Mouse (Mus musculus) hematopoietic stem cell, adult 5-6 weeks (primary cell): Measurements from ENCODE around the gene Hils1. TPM values are rescaled to one million over a fixed set of nuclear protein-coding genes. Genes with fewer than 3 reads are reported as not detected.

ENCODE experiments used
- ATAC-seq, 2 experiments: fragments of 125-278 bp in 1 of 2; replicated peaks in 1 of 2; 2 replicates each; pipeline ENCODE4 v1.8.0; 2016 to 2017; ENCODE audit warnings: inconsistent platforms in 2 of 2, mild to moderate bottlenecking in 2 of 2, moderate number of reproducible peaks in 2 of 2, low read depth in 1 of 2, moderate TSS enrichment in 1 of 2; ENCODE audit not compliant: low FRiP score in 2 of 2, poor library complexity in 2 of 2, severe bottlenecking in 2 of 2, insufficient read depth in 1 of 2, low TSS enrichment in 1 of 2
- total RNA-seq: library from RNA; stranded (forward); fragments of 172-1452, 232-1000 nt; gene quantifications from 2 replicates; pipeline ENCODE4 v1.2.3, GENCODE M21; 2017

The Hils1 gene
- total RNA-seq, 1 experiment from 2014 or later = not detected

DNA sequence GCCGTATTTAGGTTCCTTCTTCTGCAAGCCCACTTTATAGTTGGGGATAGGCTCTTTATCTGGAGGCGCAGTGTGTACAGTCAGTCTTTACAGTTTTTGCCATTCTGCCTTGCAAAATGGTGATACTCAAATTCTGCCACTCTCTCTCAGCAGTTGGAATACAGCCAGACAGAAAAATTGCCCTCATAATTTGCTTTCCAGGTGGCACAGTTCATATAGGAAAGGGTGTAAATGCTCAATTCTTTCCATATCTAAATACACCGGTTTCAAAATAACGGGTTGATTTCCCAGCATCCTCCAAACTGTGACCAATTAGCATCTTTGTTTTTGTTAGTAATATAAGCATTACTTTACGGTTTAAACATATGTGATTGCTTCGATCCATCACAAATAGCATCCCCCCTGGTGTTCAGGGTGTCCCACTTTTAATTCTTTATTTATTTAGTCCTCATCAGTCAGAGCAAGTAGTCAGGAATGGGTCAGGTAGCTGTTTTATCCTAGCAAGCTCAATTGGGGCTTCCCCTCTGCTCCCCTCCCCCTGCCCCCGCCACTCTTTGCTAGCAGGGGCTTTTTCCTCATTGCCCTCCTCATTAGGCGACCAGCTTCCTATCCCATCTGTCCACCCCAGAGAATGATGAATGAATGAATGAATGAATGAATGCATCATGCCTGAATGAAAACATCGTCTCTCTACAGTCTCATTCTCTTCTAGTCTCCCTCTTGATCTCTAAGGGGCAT lies 11.0 kb downstream of the Hils1 start:
- no peak for ATAC-seq

DNA sequence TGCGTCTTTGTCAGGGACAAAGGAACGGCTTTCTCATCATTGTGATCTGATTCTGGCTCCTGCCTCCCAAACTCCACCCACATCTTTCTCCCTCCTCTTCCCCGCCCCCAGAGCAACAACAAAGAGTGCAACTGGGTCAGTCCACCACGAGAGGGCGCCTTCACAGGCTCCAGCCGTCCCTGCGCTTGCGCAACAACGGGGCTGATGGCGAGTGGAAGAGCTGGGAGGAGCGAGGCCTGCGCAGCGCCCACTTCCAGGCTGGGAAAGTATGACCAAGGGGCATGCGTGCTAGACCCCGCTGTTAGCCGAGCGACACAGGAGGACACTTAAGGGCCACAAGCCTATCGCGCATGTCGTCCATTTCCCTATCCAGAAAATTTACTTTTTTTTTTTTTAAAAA lies 11.6 kb downstream of the Hils1 start:
- peak; percentile 98 to 99 for ATAC-seq

DNA sequence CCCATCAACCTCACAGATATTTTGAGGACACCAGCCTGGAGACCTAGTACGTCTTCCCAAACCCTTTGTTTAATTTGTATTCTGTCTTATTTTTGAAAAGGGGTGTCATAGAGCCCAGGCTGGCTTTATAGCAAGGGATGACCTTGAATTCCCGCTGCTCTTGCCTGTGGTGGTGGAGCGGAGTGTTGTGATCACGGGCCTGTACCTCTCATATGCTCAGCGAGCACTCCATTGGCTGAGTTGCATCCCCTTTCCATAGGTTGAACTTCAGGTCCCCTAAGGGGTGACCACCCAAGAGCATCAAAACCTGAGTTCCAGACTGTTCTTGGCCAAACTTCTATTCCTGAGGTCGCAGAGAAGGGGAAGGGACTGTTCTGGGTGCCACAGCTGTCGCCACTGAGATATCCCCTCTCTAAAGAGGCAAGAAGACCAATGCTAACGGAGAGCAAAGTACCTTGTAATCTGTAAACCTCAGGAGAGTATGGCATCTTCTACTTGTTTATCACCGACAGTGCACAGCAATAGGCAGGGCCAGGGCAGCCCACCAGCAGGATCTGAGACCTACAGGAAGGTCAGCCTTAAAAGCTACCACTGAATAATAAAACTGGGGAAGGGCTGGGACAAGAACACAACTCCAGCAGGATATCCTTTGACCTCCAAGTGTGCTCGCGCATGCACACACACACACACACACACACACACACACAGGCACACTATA lies 12.2 kb downstream of the Hils1 start:
- no peak for ATAC-seq

DNA sequence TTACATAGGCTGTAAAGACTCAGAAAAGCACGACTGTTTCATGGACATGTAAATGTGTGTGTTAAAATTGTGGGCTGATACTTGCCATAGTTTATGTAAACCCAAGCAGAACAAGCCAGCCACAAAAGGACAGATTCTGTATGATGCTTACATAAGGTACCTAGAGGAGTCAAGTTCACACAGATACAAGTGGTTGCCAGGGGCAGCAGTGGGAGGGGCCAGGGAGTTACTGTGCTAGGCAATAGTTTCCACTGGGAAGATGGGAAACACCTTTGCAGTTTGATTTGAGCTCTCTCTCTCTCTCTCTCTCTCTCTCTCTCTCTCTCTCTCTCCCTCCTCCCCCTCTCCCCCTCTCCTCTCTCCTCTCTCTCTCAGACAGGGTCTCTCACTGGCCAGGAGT lies 17.7 kb downstream of the Hils1 start:
- no peak for ATAC-seq

DNA sequence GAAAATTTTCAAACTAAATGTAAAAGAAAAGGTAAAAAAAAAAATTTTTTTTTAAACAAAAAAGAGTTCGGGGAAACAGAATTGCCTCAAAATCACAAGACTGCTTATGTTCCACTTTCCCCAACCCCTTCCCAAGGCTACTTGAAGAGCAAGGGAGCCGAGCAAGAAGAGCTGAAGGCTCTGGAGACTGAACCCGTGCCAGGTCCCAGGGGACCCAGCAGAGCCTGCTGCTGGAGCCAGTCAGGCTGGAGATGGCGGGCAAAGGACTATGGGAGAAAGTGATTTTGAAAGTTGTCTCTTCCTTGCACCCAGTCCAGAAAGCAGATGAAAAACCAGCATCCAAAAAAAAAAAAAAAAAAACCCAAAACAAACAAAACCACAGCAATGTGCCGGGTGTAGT lies 18.4 kb downstream of the Hils1 start:
- no peak for ATAC-seq

DNA sequence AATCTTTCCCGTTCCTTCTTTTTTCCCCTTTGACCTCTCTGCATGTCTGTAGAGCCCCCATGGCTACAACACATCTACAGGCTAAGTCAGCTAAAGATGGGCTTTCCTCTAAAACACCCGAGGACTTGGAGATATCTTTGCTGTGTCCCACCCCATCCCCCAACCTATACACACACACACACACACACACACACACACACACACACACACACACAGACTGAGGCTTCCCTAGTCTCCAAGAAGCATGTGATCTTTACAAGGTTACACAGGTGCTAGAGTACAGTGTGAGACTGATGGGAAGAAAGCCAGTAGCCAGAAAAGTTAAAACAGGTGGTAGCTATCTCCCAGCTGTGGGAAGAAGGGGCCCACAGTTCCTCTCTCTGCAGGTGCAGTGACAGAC lies 19.0 kb downstream of the Hils1 start:
- ATAC-seq = no peak

DNA sequence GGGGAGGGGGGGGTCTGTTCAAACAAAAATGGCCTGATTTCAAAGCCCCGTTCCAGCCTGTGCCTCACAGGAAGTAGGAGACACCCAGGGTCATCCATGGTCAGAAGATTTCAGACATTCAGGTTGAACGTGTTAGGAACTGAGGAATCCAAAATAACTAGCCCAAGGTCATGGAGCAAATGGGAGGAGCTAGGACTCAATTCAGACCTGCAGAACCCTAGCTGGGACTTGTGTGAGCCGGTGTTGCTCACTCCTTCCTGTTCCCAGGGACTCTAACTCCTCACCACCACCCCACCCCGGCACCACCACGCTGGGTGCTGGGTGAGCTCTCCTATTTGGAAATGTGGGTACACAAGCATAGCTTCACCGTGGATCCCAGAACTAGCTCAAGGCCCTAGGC lies 19.9 kb downstream of the Hils1 start:
- ATAC-seq = no peak

DNA sequence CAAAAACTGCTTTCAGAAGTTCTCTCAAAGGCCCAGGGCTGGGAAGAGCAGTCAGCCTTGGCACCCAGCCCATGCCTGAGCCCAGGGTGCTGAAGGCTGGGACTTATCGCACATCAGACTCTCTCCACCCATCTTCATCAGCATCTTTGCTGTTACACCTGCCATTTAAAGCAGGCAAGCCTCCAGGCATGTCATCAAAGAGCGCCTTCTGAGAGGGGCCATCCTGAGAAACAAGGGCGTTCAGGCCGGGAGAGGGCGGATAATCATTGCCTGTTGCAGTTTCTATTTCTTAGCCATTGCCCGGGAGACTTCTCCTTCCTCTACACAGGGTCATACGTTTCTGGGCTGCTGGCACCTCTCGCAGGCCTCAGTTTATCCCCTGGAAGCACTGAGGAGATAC lies 20.5 kb downstream of the Hils1 start:
- ATAC-seq = no peak

DNA sequence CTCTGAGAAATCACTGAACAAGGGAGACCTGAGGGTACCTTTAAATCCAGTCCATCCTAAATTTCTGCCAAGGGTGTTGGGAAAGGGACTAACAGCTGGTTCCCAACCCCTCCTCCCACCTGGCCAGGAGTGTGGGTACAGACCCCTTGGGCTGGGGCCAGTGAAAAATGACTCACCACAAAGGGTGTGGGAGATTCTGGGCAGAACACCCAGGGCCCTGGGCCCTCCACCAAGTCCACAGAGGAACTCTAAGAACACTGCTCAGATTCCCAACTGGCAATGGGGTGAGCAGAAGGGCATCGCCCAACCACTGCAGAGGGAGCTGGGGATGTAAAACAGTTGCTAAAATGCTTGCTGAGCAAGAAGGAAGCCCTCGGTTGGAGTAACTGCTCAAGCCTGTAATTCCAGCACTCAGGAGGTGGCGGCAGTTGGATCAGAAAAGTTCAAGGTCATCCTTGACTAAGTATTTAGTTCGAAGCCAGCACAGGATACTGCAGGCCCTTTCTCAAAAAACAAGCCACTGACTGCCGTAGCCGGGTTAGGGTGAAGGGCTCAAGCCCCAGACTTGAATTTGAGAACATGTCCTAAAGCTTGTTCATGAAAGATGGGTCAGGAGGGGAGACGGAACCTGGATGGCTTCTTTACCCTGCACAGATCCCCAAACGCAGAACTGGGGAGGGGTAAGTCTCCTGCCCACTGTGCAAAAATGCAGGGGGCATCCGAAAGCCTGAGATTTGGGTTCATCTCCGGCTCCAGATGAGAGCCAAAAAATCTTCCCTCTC lies 21.6 kb downstream of the Hils1 start:
- no peak for ATAC-seq

DNA sequence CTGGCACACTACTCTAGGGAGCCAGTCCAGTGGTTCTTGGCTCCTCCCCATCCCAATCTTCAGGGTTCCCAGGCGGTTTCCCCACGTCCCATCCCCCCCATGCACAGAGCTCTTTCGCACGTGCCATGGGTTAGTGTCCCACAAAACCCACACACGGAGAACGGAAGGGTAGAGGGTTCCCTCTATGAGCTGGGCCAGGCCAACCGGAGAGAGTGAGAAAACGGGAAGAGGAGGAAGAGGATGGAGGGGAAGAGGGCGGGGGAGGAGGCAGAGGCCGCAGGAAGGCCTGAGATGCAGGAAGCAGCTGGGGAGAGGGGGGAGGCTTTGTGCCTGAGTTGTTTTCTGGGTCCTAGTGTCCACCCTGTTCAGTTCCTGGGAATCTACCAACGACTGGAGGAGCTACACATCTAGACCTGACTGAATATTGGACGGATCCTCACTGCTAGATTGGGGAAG lies 22.2 kb downstream of the Hils1 start:
- peak; percentile 52 to 63 for ATAC-seq

DNA sequence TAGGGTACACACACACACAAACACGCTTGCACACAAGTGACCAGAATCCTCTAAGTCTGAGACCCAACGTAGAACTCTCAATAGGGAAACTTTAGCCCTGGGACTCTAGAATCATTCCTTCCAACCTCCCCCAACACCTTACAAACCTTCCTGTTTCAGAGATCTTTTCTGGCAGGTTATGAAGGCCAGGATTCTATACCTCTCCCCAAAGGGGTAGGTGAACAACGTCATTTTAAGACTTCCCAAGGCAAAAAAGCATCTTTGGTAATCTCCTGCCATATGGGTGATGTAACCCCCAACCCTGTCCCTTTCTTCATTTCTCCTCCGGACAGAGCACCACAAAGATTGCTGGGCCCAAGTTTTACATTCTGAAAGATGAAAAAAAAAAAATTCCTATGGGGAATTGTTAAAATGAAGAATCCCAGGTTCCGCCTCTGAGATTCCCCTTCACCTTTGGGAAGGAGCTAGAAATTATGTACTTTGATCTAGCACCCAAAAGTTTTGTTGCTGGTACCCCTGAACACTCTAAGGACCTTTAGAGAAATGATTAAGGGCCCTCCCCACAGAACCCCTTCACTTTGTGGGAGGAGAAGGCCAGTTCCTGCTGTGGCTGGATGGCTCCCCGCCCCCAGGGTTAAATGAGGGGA lies 22.8 kb downstream of the Hils1 start:
- ATAC-seq = no peak

DNA sequence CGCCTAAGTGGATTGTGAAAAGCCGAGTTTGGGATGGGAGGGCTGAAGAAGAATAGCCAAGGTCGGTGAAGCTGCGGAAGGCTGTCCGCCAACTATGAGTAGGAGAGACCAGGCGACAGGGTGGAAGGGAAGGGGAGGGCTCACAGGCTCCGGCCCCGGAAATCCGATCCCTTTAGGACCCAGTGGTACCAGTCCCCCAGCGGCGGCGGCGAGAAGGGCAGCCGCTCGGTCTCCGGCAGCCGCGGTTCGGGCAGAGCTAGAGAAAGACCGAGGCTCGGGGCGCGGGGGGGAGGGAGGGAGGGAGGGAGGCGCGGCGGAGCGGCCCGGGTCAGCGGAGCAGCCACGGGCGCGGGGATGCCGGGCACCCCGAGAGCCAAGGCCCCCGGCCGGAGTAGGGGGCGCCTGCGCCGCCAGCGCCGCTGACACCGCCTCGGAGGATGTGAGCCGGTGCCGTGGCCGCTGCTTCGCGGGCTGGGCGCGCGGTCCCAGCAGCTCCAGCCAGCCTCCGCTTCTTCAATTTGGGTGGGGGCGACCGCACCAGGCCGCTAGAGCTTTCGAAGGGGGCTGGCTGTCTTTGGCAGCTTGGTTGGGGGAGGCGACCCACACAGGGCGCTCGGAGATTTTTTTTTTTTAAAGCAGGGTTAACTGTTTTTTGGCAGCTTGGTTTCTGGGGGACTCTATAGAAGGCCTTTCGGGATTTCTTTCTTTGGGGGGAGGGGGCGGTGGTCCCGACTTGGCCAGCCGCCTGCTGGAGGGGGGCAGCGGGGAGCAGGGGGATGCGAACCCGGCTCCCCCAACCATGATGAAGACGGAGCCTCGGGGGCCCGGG lies 23.6 kb downstream of the Hils1 start, which contains the start of gene Ppp1r9b:
TSS of gene Ppp1r9b (plus strand) at position 287 of the 829 bp plus-strand sequence.
- peak; percentile 66 to 71 for ATAC-seq

DNA sequence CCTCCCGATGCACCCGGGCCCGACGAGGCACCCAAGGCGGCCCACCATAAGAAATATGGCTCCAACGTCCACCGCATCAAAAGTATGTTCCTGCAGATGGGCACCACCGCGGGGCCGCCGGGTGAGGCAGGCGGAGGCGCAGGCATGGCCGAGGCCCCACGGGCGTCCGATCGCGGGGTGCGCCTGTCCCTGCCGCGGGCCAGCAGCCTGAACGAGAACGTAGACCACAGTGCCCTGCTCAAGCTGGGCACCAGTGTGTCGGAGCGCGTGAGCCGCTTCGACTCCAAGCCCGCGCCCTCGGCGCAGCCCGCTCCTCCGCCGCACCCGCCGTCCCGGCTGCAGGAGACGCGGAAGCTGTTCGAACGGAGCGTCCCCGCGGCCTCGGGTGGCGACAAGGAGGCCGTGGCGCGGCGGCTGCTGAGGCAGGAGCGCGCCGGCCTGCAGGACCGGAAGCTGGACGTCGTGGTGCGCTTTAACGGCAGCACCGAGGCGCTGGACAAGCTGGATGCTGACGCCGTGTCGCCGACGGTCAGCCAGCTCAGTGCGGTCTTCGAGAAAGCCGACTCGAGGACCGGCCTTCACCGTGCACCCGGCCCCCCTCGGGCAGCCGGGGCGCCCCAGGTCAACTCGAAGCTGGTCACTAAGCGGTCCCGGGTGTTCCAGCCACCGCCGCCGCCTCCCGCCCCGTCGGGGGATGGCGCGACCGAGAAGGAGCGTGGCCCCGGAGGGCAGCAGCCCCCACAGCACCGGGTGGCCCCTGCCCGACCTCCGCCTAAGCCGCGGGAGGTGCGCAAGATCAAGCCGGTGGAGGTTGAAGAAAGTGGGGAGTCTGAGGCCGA lies 24.5 kb downstream of the Hils1 start:
- no peak for ATAC-seq

DNA sequence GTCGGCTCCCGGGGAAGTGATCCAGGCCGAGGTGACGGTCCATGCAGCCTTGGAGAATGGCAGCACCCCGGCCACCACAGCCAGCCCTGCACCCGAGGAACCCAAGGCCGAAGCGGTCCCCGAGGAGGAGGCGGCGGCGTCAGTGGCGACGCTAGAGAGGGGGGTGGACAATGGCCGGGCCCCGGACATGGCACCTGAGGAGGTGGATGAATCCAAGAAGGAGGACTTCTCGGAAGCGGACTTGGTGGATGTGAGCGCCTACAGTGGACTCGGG lies 25.0 kb downstream of the Hils1 start:
- ATAC-seq = no peak

DNA sequence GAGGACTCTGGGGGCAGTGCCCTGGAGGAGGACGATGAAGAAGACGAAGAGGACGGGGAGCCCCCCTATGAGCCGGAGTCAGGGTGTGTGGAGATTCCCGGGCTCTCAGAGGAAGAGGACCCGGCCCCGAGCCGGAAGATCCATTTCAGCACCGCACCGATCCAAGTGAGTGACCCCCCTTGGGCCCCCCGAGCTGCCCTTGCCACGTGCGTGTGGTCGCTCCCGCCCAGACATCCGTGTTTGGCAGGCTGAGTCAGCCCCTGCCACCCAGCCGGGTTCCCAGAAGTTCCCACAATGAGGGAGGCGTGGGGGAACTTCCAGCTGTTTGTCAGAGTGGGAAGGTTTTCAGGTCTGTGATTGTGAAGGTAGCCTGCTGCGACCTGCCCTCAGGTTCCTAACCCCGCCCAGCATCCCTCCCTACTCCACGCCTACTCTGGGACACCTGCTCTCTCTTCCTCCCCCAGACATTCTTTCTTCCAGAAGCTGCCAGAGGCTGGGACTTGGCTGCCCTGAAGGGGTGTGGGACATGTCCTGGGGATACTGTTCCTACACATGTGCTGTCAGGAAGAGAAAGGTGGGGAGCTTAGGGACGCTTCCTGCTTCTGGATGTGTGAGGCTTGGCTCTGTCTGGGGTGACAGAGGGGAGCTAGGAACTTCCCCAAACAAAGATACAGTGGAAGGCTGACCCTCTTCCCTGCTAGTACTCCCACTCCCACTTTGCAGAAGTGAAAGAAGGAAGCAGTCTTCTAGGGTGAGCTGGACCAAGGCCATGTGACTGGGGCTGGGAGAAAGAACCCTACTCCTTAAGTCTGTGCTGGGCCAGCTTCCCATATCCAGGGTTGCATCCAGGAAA lies 25.6 kb downstream of the Hils1 start:
- ATAC-seq = peak in 1 of 2 experiments; percentile 13; a peak in 1 of 4 replicates
